Mouse (Mus musculus) hindbrain, embryonic 10.5 days (tissue): ENCODE data around the gene Olfr145. TPM values are rescaled to one million over a fixed set of nuclear protein-coding genes. Genes with fewer than 3 reads are reported as not detected.

Experiments used
- DNase-seq: peaks from one replicate; pipeline ENCODE4 v3.0.0-alpha.2; 2017; ENCODE audit warnings: low spot score
- H3K27ac ChIP-seq: fragments of 300-500 bp; sonication (generic); 2 replicates; pipeline ENCODE4 v1.5.1; 2016; ENCODE audit warnings: mild to moderate bottlenecking, moderate library complexity
- H3K27me3 ChIP-seq: fragments of 300-500 bp; sonication (generic); 2 replicates; pipeline ENCODE4 v1.6.1; 2016; ENCODE audit warnings: mild to moderate bottlenecking; ENCODE audit not compliant: poor library complexity, insufficient read depth, severe bottlenecking
- H3K36me3 ChIP-seq: fragments of 300-500 bp; sonication (generic); 2 replicates; pipeline ENCODE4 v1.6.1; 2016; ENCODE audit warnings: mild to moderate bottlenecking, moderate library complexity
- H3K4me1 ChIP-seq: fragments of 300-500 bp; sonication (generic); replicated peaks from 2 replicates; pipeline ENCODE4 v1.6.1; 2016; ENCODE audit warnings: mild to moderate bottlenecking
- H3K4me3 ChIP-seq: fragments of 300-500 bp; sonication (generic); 2 replicates; pipeline ENCODE4 v1.5.1; 2016; ENCODE audit warnings: mild to moderate bottlenecking, moderate library complexity
- H3K9me3 ChIP-seq: fragments of 300-500 bp; sonication (generic); 2 replicates; pipeline ENCODE4 v1.6.1; 2016; ENCODE audit warnings: mild to moderate bottlenecking, moderate library complexity
- WGBS: fragments of 180-500 bp; shearing (Covaris S2); methylation state at CpG from one replicate; pipeline ENCODE4 v1.1.7; 2016; 5-methylcytosine and 5-hydroxymethylcytosine counted together
- polyA plus RNA-seq: library from polyadenylated mRNA; unstranded; fragments of >200 nt; fragmentation: Nextera tagmentation; extraction: Ambion mirVana; gene quantifications from 2 replicates; pipeline ENCODE4 v1.2.1, GENCODE M21; 2016

Olfr145 gene
- polyA plus RNA-seq, 1 experiment from 2014 or later, result not detected

- Histone ChIP-seq H3K27ac (no peak overlapping the region), H3K27me3 (no peaks in the 10 kb centered on the region), H3K4me3 (no peak overlapping the region), H3K4me1 (no peaks in the 10 kb centered on the region), H3K9me3 (no peaks in the 10 kb centered on the region), H3K36me3 (no peaks in the 10 kb centered on the region)
- WGBS, result 74% methylated on average over 3 of the region's 3 CpGs
- DNase-seq, result no peak
These were observed 29.8 kb downstream of the Olfr145 start for GRCm38 (mm10) chr9:37926019-37927013.

- peak; percentile 45 for DNase-seq
- Histone ChIP-seq H3K4me1 (no peaks in the 10 kb centered on the region), H3K27me3 (no peaks in the 10 kb centered on the region), H3K27ac (no peak overlapping the region), H3K36me3 (no peaks in the 10 kb centered on the region), H3K9me3 (no peaks in the 10 kb centered on the region), H3K4me3 (no peak overlapping the region)
- 6% methylated on average over 11 of the region's 11 CpGs for WGBS
These were observed 36.0 kb downstream of the Olfr145 start for GRCm38 (mm10) chr9:37932519-37932918.

- no peak for DNase-seq
- no peak overlapping the region for H3K4me3 ChIP-seq
- H3K27me3 ChIP-seq, result no peaks in the 10 kb centered on the region
- no peaks in the 10 kb centered on the region for H3K36me3 ChIP-seq
- H3K4me1 ChIP-seq, result no peaks in the 10 kb centered on the region
- no peaks in the 10 kb centered on the region for H3K9me3 ChIP-seq
- no peak overlapping the region for H3K27ac ChIP-seq
These were observed 37.6 kb downstream of the Olfr145 start for GRCm38 (mm10) chr9:37934146-37934545.

GRCm38 (mm10) chr9:37941167-37941566, 44.6 kb downstream of the Olfr145 start:
- Histone ChIP-seq H3K4me1 (no peaks in the 10 kb centered on the region), H3K27me3 (no peaks in the 10 kb centered on the region), H3K36me3 (no peaks in the 10 kb centered on the region), H3K27ac (no peak overlapping the region), H3K9me3 (no peaks in the 10 kb centered on the region), H3K4me3 (no peak overlapping the region)
- WGBS, result 95% methylated on average over 2 of the region's 2 CpGs
- DNase-seq, result no peak

Other genes starting within 250 kb of the Olfr145 start
- gene Tbrg1, start 239.4 kb upstream of the Olfr145 start, polyA plus RNA-seq, result 132 and 144 TPM in 2 replicates
- gene Panx3, start 227.5 kb upstream of the Olfr145 start, polyA plus RNA-seq, result 0.07 and 0.17 TPM in 2 replicates
- gene Olfr160, start 180.5 kb upstream of the Olfr145 start, polyA plus RNA-seq, result not detected in 2 replicates
- not detected in 2 replicates for gene Olfr874, start 151.6 kb upstream of the Olfr145 start, polyA plus RNA-seq
- not detected in 2 replicates for gene Olfr875, start 124.9 kb upstream of the Olfr145 start, polyA plus RNA-seq
- not detected in 2 replicates for gene Olfr876, start 93.7 kb upstream of the Olfr145 start, polyA plus RNA-seq
- not detected in 2 replicates for gene Olfr877, start 42.5 kb upstream of the Olfr145 start, polyA plus RNA-seq
- gene Olfr878, start 21.1 kb downstream of the Olfr145 start, polyA plus RNA-seq, result not detected in 2 replicates
- not detected in 2 replicates for gene Olfr881, start 95.1 kb downstream of the Olfr145 start, polyA plus RNA-seq
- not detected in 2 replicates for gene Olfr883, start 129.1 kb downstream of the Olfr145 start, polyA plus RNA-seq
- not detected in 2 replicates for gene Olfr884, start 149.8 kb downstream of the Olfr145 start, polyA plus RNA-seq
- gene Olfr885, start 164.6 kb downstream of the Olfr145 start, polyA plus RNA-seq, result not detected in 2 replicates
- not detected in 2 replicates for gene Olfr887, start 187.3 kb downstream of the Olfr145 start, polyA plus RNA-seq
- gene Olfr888, start 211.4 kb downstream of the Olfr145 start, polyA plus RNA-seq, result not detected in 2 replicates
- gene Olfr889, start 218.5 kb downstream of the Olfr145 start, polyA plus RNA-seq, result 0.10 and 0.21 TPM in 2 replicates
- not detected in 2 replicates for gene Olfr890, start 245.8 kb downstream of the Olfr145 start, polyA plus RNA-seq